Mouse (Mus musculus): ENCODE data around the gene Alkbh2.

- TF ChIP-seq CTCF (IDR thresholded peaks at IDR 0.05; ENCODE audit: low read depth), result no peak
- no peak for TF ChIP-seq EP300 (IDR thresholded peaks at IDR 0.05; ENCODE audit: low read depth)
Measured at GRCm38 (mm10) chr5:114135516-114135915, 7.5 kb upstream of the Alkbh2 start.
